Mouse (Mus musculus): ENCODE data around the gene Sbsn.
"Not testable (repeated sequence)": the region's sequence is repeated elsewhere in the genome, so short reads cannot be mapped to it uniquely, and the experiment has no call there.

The Sbsn gene

GRCm38 (mm10) chr7:30751086-30751669, at the start of gene Sbsn:
Gene Sbsn (plus strand): TSS chr7:30751471.
- no peak for DNase-seq

GRCm38 (mm10) chr7:30706214-30706882, 44.9 kb upstream of the Sbsn start:
- DNase-seq: no peak

- no peak for DNase-seq
Measured at GRCm38 (mm10) chr7:30707441-30707840, 43.8 kb upstream of the Sbsn start.

- DNase-seq: no peak
Measured at GRCm38 (mm10) chr7:30711942-30712341, 39.3 kb upstream of the Sbsn start, which contains the start of gene Atp4a. Gene Atp4a (plus strand): TSS chr7:30712209.

- DNase-seq: no peak
Measured at GRCm38 (mm10) chr7:30717006-30717715, 34.1 kb upstream of the Sbsn start.

- no peak for DNase-seq
Measured at GRCm38 (mm10) chr7:30717716-30718046, 33.6 kb upstream of the Sbsn start.

DNA sequence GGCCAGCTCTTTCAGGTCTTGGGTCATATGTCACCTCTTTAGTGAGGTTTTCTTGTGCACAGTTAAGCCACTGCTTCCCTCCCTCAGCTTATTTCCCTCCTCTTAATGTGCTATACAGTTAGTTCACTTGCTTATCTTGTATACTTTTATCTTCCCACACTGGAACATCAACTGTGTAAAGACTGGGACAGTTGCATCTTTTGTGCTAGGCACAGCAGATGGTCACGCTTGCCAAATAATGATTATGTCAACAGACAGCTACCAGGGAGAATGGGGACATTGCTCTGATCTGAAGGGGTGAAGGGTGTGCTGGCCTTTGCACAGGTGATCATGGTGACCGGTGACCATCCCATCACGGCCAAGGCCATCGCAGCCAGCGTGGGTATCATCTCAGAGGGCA, 31.6 kb upstream of the Sbsn start:
- no peak for DNase-seq

DNA sequence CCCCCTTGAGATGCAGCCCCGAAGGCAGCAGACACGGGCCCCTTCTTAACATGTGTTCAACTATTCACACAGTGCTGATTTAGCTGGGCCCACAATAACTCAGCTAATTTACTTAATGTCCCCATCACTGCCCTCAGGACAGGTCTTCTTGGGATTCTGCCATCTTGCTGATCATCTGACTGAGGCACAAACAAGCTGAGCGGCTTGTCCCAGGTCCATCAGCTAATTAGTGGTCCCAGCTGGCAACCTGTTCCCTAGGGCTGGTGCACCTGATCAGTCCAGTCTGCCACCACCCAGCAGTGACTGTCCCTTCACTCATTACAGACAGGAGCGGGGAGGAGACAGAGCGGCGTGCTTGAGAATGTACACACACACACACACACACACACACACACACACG, 30.0 kb upstream of the Sbsn start:
- DNase-seq: no peak

DNA sequence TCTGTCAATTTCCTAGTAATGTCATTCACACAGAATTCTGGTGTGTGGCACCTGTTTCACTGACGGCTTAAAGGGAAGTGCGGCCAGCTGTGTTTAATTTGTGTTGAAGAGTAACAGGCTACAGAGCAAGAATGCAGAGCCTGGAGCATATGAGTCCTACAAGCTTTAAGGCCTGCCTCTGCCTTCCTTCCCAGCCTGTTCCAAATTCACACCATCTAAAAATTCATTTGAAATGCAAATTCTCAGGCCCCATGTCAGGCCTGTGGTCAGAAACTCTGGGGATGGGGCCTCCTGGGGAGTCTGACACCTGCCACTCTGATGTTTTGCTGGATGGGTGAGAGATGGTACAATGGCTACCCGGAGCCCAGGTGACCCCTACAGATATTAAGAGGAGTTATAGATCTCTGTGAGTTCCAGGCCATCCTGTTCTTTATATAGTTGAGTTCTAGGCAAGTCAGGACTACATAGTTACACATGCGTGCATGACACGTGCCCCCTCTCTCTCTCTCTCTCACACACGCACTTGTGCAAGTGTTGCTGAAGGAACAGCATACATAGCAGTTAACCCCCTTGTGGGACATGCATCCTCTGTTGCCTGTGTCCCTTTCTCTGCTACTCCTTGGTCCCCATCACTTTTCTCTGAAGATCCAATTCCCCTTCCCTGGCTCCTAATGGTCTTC, 27.9 kb upstream of the Sbsn start:
- no peak for DNase-seq

DNA sequence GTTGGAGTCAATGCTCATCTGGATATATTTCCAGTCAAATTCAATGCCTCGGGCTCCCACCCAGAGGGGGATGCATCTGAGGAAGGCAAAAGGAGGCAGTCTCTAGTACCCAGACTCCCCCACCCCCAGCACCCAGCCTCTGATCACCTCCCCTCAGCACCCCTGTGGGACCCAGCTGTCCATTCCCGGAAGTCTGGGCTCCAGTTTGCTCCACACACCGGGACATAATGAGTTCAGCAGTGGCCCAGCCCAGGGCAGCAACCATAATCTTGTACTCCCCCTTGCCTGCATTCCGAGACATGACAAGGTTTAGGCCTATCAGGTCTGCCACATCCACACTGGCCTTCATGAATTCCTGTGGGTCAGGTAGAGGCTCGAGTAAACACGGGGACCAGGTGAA, 23.1 kb upstream of the Sbsn start:
- no peak for DNase-seq

DNA sequence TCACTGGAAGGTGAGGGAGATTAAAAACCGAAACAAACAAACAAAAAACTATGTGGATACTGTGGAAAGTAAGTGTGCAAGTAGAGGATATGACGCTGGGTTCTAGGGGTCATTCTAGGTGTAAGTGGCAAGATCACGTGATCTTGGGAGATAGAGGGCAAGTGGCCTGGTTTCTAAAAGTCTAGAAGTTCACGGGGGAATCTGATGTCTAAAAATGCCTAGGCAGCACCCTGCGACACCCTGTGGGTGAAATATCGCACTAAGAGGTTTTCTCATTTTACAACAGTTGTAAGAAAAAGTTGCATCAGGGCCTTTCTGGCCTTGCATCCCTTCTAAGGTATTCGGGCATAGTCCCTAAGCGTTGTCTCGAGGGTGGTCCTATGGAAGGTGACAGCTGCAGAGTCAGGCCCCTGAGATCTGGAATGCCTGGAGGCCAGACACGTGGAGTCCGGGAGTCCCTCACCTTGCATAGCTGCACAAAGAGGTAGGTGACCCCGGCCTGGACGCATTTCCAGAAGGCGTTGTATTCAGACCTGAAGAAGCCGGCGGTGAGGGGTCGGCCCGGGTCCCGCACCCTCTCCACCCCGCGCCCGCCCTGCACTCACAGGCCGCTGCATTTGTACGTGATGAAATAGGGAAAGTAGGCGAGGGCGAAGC, 22.4 kb upstream of the Sbsn start:
- no peak for DNase-seq

- DNase-seq: peak; percentile 95
Measured at GRCm38 (mm10) chr7:30729396-30730063, 21.7 kb upstream of the Sbsn start, which contains the start of gene Tmem147. Gene Tmem147 (minus strand): TSS chr7:30729540.

- DNase-seq: peak; percentile 55
Measured at GRCm38 (mm10) chr7:30730064-30730722, 21.1 kb upstream of the Sbsn start.

- no peak for DNase-seq
Measured at GRCm38 (mm10) chr7:30736211-30736610, 15.1 kb upstream of the Sbsn start.

- not testable (repeated sequence) for DNase-seq
Measured at GRCm38 (mm10) chr7:30742570-30742969, 8.7 kb upstream of the Sbsn start.

- not testable (repeated sequence) for DNase-seq
Measured at GRCm38 (mm10) chr7:30743617-30744016, 7.7 kb upstream of the Sbsn start, which contains the start of gene Gapdhs. Gene Gapdhs (minus strand): TSS chr7:30743681.

DNA sequence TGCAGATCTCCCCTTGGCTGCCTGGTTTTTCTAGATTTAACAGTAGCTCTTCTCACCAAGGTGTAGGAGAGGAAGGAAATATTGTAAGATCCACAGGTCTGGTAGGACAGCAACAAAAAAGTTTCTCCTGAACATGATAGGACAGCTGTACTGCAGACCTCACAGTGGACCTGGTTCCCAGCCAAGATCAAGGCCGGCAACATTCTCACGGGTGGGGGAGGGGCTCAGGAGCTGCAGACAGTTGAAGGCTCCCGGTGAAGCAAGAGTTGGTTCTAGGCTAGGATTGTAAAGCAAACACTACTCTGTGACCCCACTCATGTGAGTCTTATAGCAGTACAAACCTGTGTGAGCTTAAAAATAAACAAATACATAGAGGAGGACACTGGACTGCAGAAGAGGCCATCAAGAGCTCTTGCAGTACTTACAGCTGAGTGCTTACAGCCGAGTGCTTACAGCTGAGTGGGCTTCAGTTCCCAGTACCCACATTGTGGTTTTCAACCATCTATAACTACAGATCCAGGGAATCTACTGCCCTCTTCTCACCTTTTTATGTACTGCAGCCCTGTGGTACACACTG, 7.2 kb upstream of the Sbsn start:
- no peak for DNase-seq

GRCm38 (mm10) chr7:30747525-30748204, 3.6 kb upstream of the Sbsn start:
- no peak for DNase-seq

- DNase-seq: no peak
Measured at GRCm38 (mm10) chr7:30749824-30750606, 1.3 kb upstream of the Sbsn start.

GRCm38 (mm10) chr7:30757001-30757400, 5.7 kb downstream of the Sbsn start:
- no peak for DNase-seq

All from cerebellum, adult 9-10 months (tissue).